Mouse (Mus musculus): Measurements from ENCODE around the gene Stard3.

- TF ChIP-seq POLR2A (IDR thresholded peaks at IDR 0.05; ENCODE audit: insufficient read length, low read depth) (no peak), POLR2AphosphoS2 (IDR thresholded peaks at IDR 0.05; ENCODE audit: insufficient read length, low read depth) (no peak), CEBPB (IDR thresholded peaks at IDR 0.05; ENCODE audit: insufficient read depth, poor library complexity, severe bottlenecking) (no peak), MAX (IDR thresholded peaks at IDR 0.05; ENCODE audit: low read depth) (no peak), TCF12 (IDR thresholded peaks at IDR 0.05; ENCODE audit: insufficient read depth, poor library complexity, severe bottlenecking) (no peak)
Measured at GRCm38 (mm10) chr11:98326741-98327135, 31.4 kb upstream of the Stard3 start.
